Mouse (Mus musculus): Measurements from ENCODE around the gene Rps6ka5. TPM values are rescaled to one million over a fixed set of nuclear protein-coding genes. Genes with fewer than 3 reads are reported as not detected.

The Rps6ka5 gene
- polyA plus RNA-seq, 1 experiment from 2014 or later: 5.7 TPM

DNA sequence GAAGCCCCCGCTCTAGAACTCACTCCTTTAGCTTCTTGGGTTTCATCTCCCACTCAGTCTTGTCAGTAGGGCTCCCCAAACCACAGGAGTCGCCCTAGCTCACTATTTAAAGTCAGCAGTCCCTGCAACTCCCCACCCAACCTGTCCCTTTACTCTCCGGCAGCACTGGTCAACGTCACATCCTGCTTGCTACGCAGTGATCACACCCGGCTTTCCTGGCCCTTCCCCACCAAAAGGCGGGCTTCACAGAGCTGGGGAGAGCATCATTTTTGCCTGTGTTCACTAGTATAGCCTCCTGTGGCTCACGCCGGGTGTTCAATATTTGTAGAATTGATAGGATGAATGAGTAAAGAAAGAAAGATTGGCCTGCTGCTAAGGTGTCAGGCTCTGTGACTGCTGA lies 209.4 kb downstream of the Rps6ka5 start:
- Histone ChIP-seq H3K9ac (no peak overlapping the region), H3K27me3 (no peaks in the 10 kb centered on the region), H3K9me3 (no peaks in the 10 kb centered on the region), H3K36me3 (peaks cover 24% of the 10 kb centered on the region), H3K4me1 (peaks cover 32% of the 10 kb centered on the region), H3K4me2 (replicated peaks) (no peak overlapping the region), H3K27ac (no peak overlapping the region), H3K4me3 (no peak overlapping the region)
- WGBS: 87% methylated on average over 9 of the region's 9 CpGs
- ATAC-seq (ENCODE audit: low FRiP score, low read depth): no peak

DNA sequence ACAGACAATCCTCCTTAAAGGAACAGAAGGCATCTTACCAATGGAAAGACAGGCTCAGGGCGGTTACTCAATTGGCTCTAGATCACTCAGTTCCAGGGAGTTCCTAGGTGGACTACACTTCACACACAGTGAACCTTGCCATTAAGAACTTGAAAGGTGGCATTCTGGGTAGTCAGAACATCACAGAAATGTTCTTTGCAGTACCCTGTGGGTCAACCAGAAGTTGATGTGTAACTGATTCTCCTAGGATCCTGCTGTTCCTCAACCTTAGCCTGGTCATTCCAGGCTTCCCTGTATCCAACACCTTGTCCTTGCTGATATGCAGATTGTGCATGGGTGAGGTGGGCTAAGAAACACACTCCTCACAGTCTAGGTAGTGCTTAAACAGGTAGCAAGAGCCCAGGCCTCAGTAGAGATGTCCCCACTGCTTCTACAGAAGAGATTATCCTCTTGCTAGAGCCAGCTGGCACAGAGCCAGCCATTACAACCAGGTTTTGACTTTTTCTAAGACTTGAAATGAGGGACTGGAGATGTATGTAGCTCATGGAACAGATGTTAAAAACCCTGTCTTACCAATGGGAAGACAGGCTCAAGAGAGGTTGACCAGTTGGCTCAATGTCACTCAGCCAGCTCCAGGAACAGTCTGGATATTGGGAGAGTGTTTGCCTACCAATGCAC lies 210.5 kb downstream of the Rps6ka5 start:
- H3K27ac ChIP-seq: no peak overlapping the region
- ATAC-seq (ENCODE audit: low FRiP score, low read depth): no peak
- H3K36me3 ChIP-seq: peaks cover 35% of the 10 kb centered on the region
- WGBS: 89% methylated on average over 1 of the region's 1 CpGs
- H3K4me1 ChIP-seq: peaks cover 32% of the 10 kb centered on the region
- no peak overlapping the region for H3K4me3 ChIP-seq
- 0 out of 2 replicates have a peak, but pooled peaks cover 3% of the 10 kb centered on the region for H3K9me3 ChIP-seq
- H3K4me2 ChIP-seq (replicated peaks): no peak overlapping the region
- H3K27me3 ChIP-seq: no peaks in the 10 kb centered on the region
- no peak overlapping the region for H3K9ac ChIP-seq

DNA sequence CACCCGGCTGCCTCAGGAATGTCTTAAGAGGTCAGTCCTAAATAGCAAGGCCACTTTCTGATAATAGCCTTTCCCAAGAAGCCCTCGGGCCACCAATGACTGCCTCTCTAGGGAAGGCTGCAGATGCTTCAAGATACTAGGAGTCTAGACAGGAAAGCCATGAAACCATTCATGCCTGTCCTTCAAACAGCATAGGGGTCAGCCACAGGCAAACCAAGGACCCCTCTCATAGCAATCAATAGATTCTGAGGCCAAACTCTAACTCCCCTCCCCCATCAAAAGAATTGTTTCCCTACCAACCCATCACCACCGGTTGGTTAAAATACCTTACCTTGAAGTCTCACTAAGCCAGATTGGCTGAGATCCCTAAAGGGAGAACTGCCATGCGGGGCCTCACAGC lies 211.3 kb downstream of the Rps6ka5 start:
- peaks cover 43% of the 10 kb centered on the region for H3K36me3 ChIP-seq
- no peak overlapping the region for H3K9ac ChIP-seq
- ATAC-seq (ENCODE audit: low FRiP score, low read depth): no peak
- H3K27ac ChIP-seq: no peak overlapping the region
- peaks cover 29% of the 10 kb centered on the region for H3K4me1 ChIP-seq
- H3K27me3 ChIP-seq: no peaks in the 10 kb centered on the region
- 85% methylated on average over 4 of the region's 4 CpGs for WGBS
- no peak overlapping the region for H3K4me2 ChIP-seq (replicated peaks)
- H3K9me3 ChIP-seq: 0 out of 2 replicates have a peak, but pooled peaks cover 6% of the 10 kb centered on the region
- H3K4me3 ChIP-seq: no peak overlapping the region

DNA sequence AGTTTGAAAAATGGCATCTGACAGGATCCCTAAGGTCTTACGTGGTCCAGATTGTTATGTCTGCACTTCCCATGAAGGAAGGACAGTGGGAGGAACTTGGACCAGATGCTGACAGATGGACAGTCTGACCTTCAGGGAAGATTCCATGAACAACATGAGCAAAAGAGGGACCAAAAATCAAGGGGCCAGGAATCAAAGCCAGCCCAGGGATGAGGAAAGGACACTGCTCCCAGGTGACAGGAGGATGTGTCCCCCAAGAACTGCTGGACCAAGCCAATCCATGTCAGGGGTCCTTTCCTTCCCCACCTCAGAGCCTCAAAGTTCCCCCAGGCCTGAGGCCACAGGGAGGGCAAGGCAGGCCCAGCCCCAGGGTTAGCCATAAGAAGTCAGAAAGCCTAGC lies 212.2 kb downstream of the Rps6ka5 start:
- no peaks in the 10 kb centered on the region for H3K27me3 ChIP-seq
- H3K4me3 ChIP-seq: no peak overlapping the region
- WGBS: 77% methylated on average over 1 of the region's 1 CpGs
- peaks cover 46% of the 10 kb centered on the region for H3K36me3 ChIP-seq
- 0 out of 2 replicates have a peak, but pooled peaks cover 6% of the 10 kb centered on the region for H3K9me3 ChIP-seq
- peaks cover 24% of the 10 kb centered on the region for H3K4me1 ChIP-seq
- ATAC-seq (ENCODE audit: low FRiP score, low read depth): no peak
- no peak overlapping the region for H3K27ac ChIP-seq
- H3K9ac ChIP-seq: no peak overlapping the region
- no peak overlapping the region for H3K4me2 ChIP-seq (replicated peaks)

DNA sequence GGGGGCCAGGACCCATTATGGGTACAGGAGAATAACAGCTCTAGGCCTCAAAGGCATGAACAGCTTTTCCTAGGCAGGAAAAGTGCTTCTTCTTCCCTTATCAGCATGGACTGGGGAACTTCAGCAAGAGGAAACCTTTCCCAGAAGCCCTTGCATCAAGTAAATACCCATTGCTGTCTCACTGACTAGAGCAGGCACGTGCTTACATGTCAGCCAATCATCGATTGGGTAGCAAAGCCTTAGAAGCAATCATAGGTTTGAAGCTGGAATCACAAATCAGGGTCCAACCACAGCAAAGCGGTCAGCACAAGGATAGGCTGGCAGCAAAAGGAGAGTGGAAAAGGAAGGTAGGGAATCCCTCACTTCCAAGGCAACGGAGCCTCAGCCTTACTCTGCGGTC lies 213.7 kb downstream of the Rps6ka5 start:
- no peak for ATAC-seq (ENCODE audit: low FRiP score, low read depth)
- H3K36me3 ChIP-seq: peaks cover 49% of the 10 kb centered on the region
- WGBS: 92% methylated on average over 5 of the region's 5 CpGs

DNA sequence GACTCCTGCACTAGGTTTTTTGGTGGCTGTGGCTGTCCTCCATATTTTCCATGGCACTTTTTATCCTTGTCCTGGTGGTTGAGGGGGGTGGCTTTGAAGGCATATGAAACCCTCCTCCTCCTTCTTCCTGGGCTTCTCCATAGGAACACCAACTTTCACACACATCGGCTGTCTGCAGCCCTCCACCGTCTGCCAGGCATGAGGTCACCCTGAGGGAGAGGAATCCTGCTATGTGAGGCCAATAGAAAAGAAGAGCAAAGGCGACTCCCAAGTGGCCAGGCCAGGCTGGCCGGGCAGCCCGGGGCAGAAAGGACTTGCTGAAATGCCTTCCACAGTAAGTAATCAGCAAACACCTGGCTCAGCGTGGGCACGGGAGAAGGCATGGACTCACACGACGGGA lies 214.1 kb downstream of the Rps6ka5 start:
- 0 out of 2 replicates have a peak, but pooled peaks cover 8% of the 10 kb centered on the region for H3K4me1 ChIP-seq
- no peak overlapping the region for H3K27ac ChIP-seq
- 87% methylated on average over 9 of the region's 9 CpGs for WGBS
- H3K27me3 ChIP-seq: no peaks in the 10 kb centered on the region
- H3K9ac ChIP-seq: no peak overlapping the region
- ATAC-seq (ENCODE audit: low FRiP score, low read depth): no peak
- H3K4me2 ChIP-seq (replicated peaks): no peak overlapping the region
- no peak overlapping the region for H3K4me3 ChIP-seq
- H3K36me3 ChIP-seq: peaks cover 51% of the 10 kb centered on the region
- 0 out of 2 replicates have a peak, but pooled peaks cover 6% of the 10 kb centered on the region for H3K9me3 ChIP-seq

More for the DNA sequence above, 213.7 kb downstream of the Rps6ka5 start:
- 0 out of 2 replicates have a peak, but pooled peaks cover 6% of the 10 kb centered on the region for H3K9me3 ChIP-seq
- H3K9ac ChIP-seq: no peak overlapping the region
- no peak overlapping the region for H3K4me2 ChIP-seq (replicated peaks)
- no peak overlapping the region for H3K4me3 ChIP-seq
- H3K27ac ChIP-seq: no peak overlapping the region
- H3K27me3 ChIP-seq: no peaks in the 10 kb centered on the region
- peaks cover 9% of the 10 kb centered on the region; the same call in 1 of the 2 replicates for H3K4me1 ChIP-seq

DNA sequence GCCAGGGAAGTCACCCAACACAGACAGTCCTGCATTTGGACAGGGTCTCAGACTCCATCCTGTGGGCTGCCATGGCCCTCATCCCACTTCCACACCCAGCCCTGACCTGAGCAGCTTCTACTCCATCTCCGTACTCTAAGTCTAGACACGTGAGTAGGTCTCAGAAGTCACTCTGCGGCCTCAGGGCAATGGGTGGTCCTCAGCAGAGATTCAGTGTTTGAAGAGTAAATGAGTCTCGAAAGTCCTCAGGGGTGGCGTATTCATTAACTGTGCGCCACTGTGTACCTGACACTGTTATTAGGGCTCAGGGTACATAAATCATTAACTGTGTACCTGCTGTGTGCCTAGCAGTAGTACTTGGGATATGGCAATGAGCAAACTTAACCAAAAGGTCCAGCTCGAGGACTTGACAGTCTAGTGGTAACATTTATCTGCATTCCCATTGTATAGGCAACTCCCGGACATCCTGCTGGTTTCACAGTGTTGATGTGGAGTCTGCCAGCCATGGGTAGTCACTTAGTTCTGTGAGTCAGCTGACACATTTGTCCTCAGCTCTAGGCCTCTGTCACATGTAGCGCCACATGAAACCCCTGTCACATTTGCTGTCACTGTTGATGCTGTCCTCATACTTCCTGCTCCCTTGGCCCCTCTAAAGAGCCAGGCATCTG lies 217.0 kb downstream of the Rps6ka5 start:
- 77% methylated on average over 9 of the region's 9 CpGs for WGBS

DNA sequence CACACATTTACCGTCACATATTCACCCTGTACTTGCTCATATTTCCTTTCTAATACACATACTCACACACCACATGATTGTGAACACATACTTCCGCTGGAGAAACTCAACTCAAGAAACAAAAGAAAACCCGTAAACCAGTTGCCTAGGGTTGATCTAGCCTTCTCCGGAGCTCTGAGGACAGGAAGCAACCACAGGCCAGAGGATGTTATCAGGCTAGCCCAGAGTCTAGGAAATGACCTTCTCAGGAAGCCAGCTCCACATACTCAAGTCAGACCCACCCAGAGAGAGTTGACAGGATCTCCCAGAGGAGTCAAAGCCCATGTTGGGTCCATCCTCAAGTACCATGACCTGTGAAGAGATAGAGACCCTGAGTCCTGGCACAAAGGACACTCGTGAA lies 218.1 kb downstream of the Rps6ka5 start:
- WGBS: 91% methylated on average over 5 of the region's 5 CpGs

More for the DNA sequence above, 217.0 kb downstream of the Rps6ka5 start:
- Histone ChIP-seq H3K4me3 (no peak overlapping the region), H3K9me3 (0 out of 2 replicates have a peak, but pooled peaks cover 6% of the 10 kb centered on the region), H3K9ac (no peak overlapping the region), H3K4me1 (0 out of 2 replicates have a peak, but pooled peaks cover 8% of the 10 kb centered on the region), H3K27me3 (no peaks in the 10 kb centered on the region), H3K36me3 (peaks cover 40% of the 10 kb centered on the region), H3K4me2 (replicated peaks) (no peak overlapping the region), H3K27ac (no peak overlapping the region)
- ATAC-seq (ENCODE audit: low FRiP score, low read depth): no peak

DNA sequence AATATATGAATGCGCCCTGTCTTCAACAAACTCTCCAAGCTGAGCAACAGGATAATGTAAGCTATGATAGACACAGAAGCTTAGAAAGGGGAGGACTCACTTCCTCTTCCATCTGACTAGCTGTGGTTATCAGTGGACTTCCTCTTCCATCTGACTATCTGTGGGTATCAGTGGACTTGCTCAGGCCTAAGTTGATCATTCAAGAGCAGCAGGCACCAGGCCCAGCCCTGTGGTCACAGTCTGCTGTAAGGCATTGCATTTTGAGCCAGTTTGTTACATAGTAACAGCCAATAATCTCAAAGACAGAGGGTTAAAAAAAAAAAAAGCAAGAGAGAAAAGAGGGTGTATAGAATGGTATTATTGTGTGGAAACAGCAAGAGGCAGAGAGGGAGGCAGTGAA lies 221.3 kb downstream of the Rps6ka5 start:
- no peaks in the 10 kb centered on the region for H3K27me3 ChIP-seq
- ATAC-seq (ENCODE audit: low FRiP score, low read depth): no peak
- no peak overlapping the region for H3K4me3 ChIP-seq
- peaks cover 4% of the 10 kb centered on the region; the same call in 1 of the 2 replicates for H3K4me1 ChIP-seq
- H3K36me3 ChIP-seq: peaks cover 12% of the 10 kb centered on the region
- WGBS: 92% methylated on average over 1 of the region's 1 CpGs
- H3K9me3 ChIP-seq: no peaks in the 10 kb centered on the region
- H3K27ac ChIP-seq: no peak overlapping the region
- H3K9ac ChIP-seq: no peak overlapping the region
- H3K4me2 ChIP-seq (replicated peaks): no peak overlapping the region

More for the DNA sequence above, 218.1 kb downstream of the Rps6ka5 start:
- peaks cover 40% of the 10 kb centered on the region for H3K36me3 ChIP-seq
- no peak overlapping the region for H3K4me2 ChIP-seq (replicated peaks)
- peaks cover 9% of the 10 kb centered on the region; the same call in 1 of the 2 replicates for H3K4me1 ChIP-seq
- no peak overlapping the region for H3K27ac ChIP-seq
- no peak for ATAC-seq (ENCODE audit: low FRiP score, low read depth)
- H3K4me3 ChIP-seq: no peak overlapping the region
- no peaks in the 10 kb centered on the region for H3K27me3 ChIP-seq
- H3K9ac ChIP-seq: no peak overlapping the region
- 0 out of 2 replicates have a peak, but pooled peaks cover 6% of the 10 kb centered on the region for H3K9me3 ChIP-seq

DNA sequence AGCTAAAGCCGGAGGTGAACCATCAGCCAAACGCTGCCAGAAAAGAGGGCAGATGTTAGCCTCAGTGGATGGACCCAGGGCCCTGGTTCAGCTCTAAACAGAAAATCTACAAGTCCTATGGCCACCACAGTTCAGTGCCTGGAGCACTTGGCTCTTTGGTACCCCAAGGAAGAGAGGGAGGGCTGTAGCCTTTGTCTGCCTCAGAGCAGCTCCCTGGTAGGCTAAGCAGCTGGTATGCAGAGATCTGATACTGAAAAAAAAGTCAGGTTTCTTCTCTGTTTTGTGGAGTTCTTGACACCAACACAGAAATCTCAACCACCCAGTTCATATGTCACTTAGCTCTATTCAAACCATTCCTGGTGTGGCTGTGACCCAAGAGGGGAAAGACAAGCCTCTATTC lies 222.2 kb downstream of the Rps6ka5 start:
- H3K36me3 ChIP-seq: peaks cover 15% of the 10 kb centered on the region
- no peak overlapping the region for H3K27ac ChIP-seq
- H3K4me2 ChIP-seq (replicated peaks): no peak overlapping the region
- H3K9me3 ChIP-seq: no peaks in the 10 kb centered on the region
- no peak overlapping the region for H3K9ac ChIP-seq
- no peak for ATAC-seq (ENCODE audit: low FRiP score, low read depth)
- H3K4me1 ChIP-seq: peaks cover 4% of the 10 kb centered on the region; the same call in 1 of the 2 replicates
- H3K27me3 ChIP-seq: no peaks in the 10 kb centered on the region
- H3K4me3 ChIP-seq: no peak overlapping the region
- WGBS: 91% methylated on average over 2 of the region's 2 CpGs

DNA sequence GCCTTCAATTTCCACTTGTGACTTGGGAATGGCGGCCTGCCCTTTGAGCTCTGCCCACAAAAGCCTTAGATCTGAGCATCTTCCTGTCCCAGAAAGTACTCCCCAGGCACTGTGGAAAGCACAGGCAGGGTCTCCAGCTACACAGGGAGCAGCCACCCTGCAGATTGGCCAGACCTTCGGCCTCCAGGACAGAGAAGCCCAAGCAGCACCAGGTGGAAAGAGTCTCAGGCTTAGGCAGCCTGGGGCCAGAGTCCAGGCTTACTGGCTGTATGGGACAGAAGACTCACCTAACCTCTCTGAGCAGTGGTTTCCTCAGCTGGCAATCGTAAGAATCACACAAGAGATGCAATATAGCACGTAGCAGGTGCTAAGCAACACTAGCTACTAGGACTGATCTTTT lies 223.1 kb downstream of the Rps6ka5 start:
- 84% methylated on average over 4 of the region's 4 CpGs for WGBS
- no peak overlapping the region for H3K27ac ChIP-seq

DNA sequence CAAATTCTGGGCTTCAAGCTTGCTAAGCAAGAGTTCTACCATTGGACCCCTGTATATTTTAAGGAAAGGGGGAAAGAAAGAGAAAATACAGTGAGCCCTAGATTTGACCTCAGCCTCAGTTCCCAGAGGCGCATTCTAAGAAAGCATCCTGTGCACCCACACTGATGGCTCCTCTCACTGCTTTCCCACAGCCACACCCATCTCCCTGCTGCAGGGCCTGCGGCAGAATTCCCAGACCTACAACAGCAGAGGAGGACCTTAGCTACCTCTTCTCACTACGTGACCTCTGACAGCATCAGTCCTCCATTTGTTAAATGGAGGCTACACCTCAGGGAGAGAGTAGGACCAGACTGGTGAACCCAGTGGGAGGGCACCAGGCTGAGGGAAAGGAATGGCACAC lies 224.2 kb downstream of the Rps6ka5 start:
- Histone ChIP-seq H3K36me3 (peaks cover 29% of the 10 kb centered on the region), H3K4me2 (replicated peaks) (no peak overlapping the region), H3K4me3 (no peak overlapping the region), H3K27me3 (no peaks in the 10 kb centered on the region), H3K4me1 (peaks cover 4% of the 10 kb centered on the region; the same call in 1 of the 2 replicates), H3K9ac (no peak overlapping the region), H3K9me3 (no peaks in the 10 kb centered on the region), H3K27ac (no peak overlapping the region)
- 71% methylated on average over 3 of the region's 3 CpGs for WGBS
- no peak for ATAC-seq (ENCODE audit: low FRiP score, low read depth)

More for the DNA sequence above, 223.1 kb downstream of the Rps6ka5 start:
- no peak overlapping the region for H3K4me3 ChIP-seq
- H3K9me3 ChIP-seq: no peaks in the 10 kb centered on the region
- H3K9ac ChIP-seq: no peak overlapping the region
- H3K27me3 ChIP-seq: no peaks in the 10 kb centered on the region
- no peak for ATAC-seq (ENCODE audit: low FRiP score, low read depth)
- peaks cover 21% of the 10 kb centered on the region for H3K36me3 ChIP-seq
- peaks cover 4% of the 10 kb centered on the region; the same call in 1 of the 2 replicates for H3K4me1 ChIP-seq
- no peak overlapping the region for H3K4me2 ChIP-seq (replicated peaks)
